Mouse (Mus musculus) liver, embryonic 15.5 days (tissue): ENCODE results near the gene Boc. TPM values are rescaled to one million over a fixed set of nuclear protein-coding genes. Genes with fewer than 3 reads are reported as not detected.

ENCODE experiments used
- ATAC-seq: fragments of 200-750 bp; cut with Nextera tagmentation; 2 replicates; pipeline ENCODE4 v1.8.0; 2017; ENCODE audit warnings: moderate number of reproducible peaks, mild to moderate bottlenecking, moderate library complexity; ENCODE audit not compliant: insufficient read depth
- H3K27ac ChIP-seq: fragments of 300-500 bp; sonication (generic); replicated peaks from 2 replicates; pipeline ENCODE4 v1.5.1; 2015; ENCODE audit warnings: mild to moderate bottlenecking, inconsistent platforms
- H3K27me3 ChIP-seq: fragments of 300-500 bp; sonication (generic); 2 replicates; pipeline ENCODE4 v1.6.1; 2015; ENCODE audit warnings: mild to moderate bottlenecking, inconsistent platforms
- H3K36me3 ChIP-seq: fragments of 300-500 bp; sonication (generic); replicated peaks from 2 replicates; pipeline ENCODE4 v1.6.1; 2015; ENCODE audit warnings: moderate library complexity, mild to moderate bottlenecking, inconsistent platforms
- H3K4me1 ChIP-seq: fragments of 300-500 bp; sonication (generic); replicated peaks from 2 replicates; pipeline ENCODE4 v1.6.1; 2015; ENCODE audit warnings: inconsistent platforms
- H3K4me2 ChIP-seq: fragments of 300-500 bp; sonication (generic); 2 replicates; pipeline ENCODE4 v1.6.1; 2015; ENCODE audit warnings: moderate library complexity, mild to moderate bottlenecking, inconsistent platforms
- H3K4me3 ChIP-seq: fragments of 300-500 bp; sonication (generic); replicated peaks from 2 replicates; pipeline ENCODE4 v1.5.1; 2015; ENCODE audit warnings: mild to moderate bottlenecking, inconsistent platforms
- H3K9ac ChIP-seq: fragments of 300-500 bp; sonication (generic); 2 replicates; pipeline ENCODE4 v1.6.1; 2015; ENCODE audit warnings: moderate library complexity, mild to moderate bottlenecking, inconsistent platforms
- H3K9me3 ChIP-seq: fragments of 300-500 bp; sonication (generic); replicated peaks from 2 replicates; pipeline ENCODE4 v1.6.1; 2016; ENCODE audit warnings: inconsistent platforms
- WGBS: fragments of 180-500 bp; shearing (Covaris S2); methylation state at CpG from one replicate; pipeline ENCODE4 v1.1.7; 2015; ENCODE audit warnings: mixed read lengths; ENCODE audit not compliant: insufficient replicate concordance; 5-methylcytosine and 5-hydroxymethylcytosine counted together
- polyA plus RNA-seq: library from polyadenylated mRNA; unstranded; fragments of >200 nt; fragmentation: Nextera tagmentation; extraction: Ambion mirVana; gene quantifications from 2 replicates; pipeline ENCODE4 v1.2.1, GENCODE M21; 2015

The Boc gene
- polyA plus RNA-seq, 1 experiment from 2014 or later: 0.59 TPM

DNA sequence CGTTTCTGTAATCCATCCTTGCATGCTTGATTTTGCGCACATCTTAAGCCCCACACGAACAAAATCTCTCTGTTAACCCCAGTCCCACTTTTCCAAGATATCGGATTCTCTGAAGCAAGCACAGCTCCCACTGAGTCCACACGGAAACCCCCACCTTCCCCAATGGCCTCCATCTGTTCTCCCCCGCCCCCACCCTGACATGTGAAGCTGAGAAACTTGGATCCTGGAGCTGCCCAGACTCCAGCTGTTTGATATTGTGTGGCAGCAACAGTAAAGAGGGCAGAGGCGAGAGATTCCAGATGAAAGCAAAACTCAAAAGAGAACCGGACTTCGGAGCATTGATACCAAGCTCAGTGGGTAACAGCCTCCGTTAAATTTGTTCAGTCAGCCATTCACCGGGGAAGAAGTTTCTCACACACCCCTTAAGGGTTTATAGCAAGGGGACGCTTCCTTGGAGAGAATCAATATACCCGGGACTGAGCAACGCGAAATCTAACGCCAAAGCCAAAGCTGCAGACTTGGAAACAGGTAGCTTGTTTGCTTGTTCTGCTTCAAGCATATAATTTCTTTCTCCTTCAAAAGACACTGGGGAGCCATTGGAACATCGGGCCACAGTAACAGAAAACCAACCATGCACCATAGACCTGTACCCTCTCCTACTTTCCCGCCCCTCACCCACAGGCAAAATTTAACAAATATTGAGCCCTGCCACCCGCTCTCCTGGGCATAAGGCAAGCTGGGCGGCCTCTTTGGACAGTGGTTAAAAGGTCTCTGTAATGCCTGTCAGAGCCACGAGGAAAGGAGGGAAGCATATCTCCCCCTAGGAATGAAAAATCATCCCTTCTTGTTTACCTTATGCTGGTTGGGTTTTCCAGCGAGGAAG lies 6.9 kb upstream of the Boc start:
- no peaks in the 10 kb centered on the region for H3K9me3 ChIP-seq
- H3K27me3 ChIP-seq: peaks cover 5% of the 10 kb centered on the region
- no peak overlapping the region for H3K4me3 ChIP-seq
- no peak for ATAC-seq
- H3K4me1 ChIP-seq: no peaks in the 10 kb centered on the region
- H3K36me3 ChIP-seq: no peaks in the 10 kb centered on the region
- H3K9ac ChIP-seq: no peak overlapping the region
- no peak overlapping the region for H3K4me2 ChIP-seq
- 50% methylated on average over 22 of the region's 22 CpGs for WGBS
- H3K27ac ChIP-seq: no peak overlapping the region

DNA sequence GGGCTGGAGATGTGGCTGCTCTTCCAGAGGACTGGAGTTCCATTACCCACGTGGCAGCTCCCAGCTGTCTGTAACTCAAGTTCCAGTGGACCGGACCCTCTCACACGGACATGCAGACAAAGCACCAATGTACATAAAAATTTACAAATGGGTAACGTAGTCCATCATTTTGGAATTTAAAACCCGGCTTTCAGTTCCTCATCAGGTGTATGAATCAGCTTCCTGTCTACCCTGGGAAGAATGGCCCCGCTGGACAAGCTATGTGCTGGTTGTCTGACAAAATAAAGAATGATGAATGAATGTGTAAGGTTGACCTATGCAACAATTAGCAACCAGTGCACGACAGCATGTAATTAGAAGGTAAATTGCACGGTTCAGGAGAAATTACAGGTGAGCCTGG lies 5.7 kb upstream of the Boc start:
- 53% methylated on average over 8 of the region's 8 CpGs for WGBS
- no peaks in the 10 kb centered on the region for H3K4me1 ChIP-seq
- no peak overlapping the region for H3K9ac ChIP-seq
- H3K9me3 ChIP-seq: no peaks in the 10 kb centered on the region
- H3K27me3 ChIP-seq: peaks cover 17% of the 10 kb centered on the region
- H3K4me3 ChIP-seq: no peak overlapping the region
- ATAC-seq: no peak
- no peak overlapping the region for H3K4me2 ChIP-seq
- H3K27ac ChIP-seq: no peak overlapping the region
- no peaks in the 10 kb centered on the region for H3K36me3 ChIP-seq

GRCm38 (mm10) chr16:44562061-44562460 lies 3.4 kb upstream of the Boc start:
- Histone ChIP-seq H3K27me3 (peaks cover 40% of the 10 kb centered on the region), H3K4me3 (no peak overlapping the region), H3K4me2 (no peak overlapping the region), H3K36me3 (no peaks in the 10 kb centered on the region), H3K9ac (no peak overlapping the region), H3K9me3 (no peaks in the 10 kb centered on the region), H3K4me1 (0 out of 2 replicates have a peak, but pooled peaks cover 3% of the 10 kb centered on the region), H3K27ac (no peak overlapping the region)
- WGBS: 35% methylated on average over 3 of the region's 3 CpGs
- ATAC-seq: no peak

DNA sequence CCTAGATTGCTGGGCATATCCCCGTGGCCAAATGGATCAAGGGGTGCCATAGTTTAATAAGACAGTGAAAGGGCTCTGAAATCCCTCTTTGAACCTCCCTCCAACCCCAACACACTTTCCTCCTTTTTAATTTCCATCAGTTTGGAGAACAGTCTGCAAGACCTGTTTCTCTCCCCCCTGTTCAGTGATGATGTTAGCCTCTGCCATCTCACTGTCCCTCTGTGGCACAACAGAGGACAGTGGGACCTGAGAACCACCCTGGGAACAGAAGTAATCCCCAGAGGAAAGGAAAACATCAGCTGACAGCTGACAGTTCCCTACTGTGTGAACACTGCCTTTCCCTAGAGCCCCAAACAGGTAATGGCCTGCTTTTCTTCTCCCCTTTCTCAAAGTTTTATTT lies 1.5 kb upstream of the Boc start:
- H3K4me1 ChIP-seq: 0 out of 2 replicates have a peak, but pooled peaks cover 3% of the 10 kb centered on the region
- no peak overlapping the region for H3K9ac ChIP-seq
- WGBS: 29% methylated on average over 1 of the region's 1 CpGs
- no peak for ATAC-seq
- H3K9me3 ChIP-seq: no peaks in the 10 kb centered on the region
- H3K4me3 ChIP-seq: no peak overlapping the region
- no peaks in the 10 kb centered on the region for H3K36me3 ChIP-seq
- no peak overlapping the region for H3K27ac ChIP-seq
- H3K27me3 ChIP-seq: peaks cover 56% of the 10 kb centered on the region
- H3K4me2 ChIP-seq: no peak overlapping the region

DNA sequence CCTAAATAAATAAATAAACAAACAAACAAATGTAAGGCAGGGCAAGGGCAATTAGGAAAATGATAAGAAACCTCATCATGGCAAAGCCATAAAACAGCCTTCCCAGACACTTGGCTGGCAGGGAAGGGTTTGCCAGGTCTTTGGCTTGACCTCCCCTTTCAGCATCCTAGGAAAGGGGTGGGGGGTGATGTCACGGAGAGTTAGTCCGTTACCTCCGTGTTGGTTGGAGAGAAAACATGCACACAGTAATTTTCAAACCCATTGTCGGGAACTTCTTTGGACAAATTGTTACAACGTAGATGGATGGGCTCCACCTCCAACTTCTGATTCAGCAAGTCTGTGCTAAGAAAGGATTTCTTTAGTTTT lies 616 bp upstream of the Boc start:
- H3K4me2 ChIP-seq: no peak overlapping the region
- no peak overlapping the region for H3K9ac ChIP-seq
- no peaks in the 10 kb centered on the region for H3K36me3 ChIP-seq
- no peaks in the 10 kb centered on the region for H3K9me3 ChIP-seq
- 0 out of 2 replicates have a peak, but pooled peaks cover 3% of the 10 kb centered on the region for H3K4me1 ChIP-seq
- no peak overlapping the region for H3K4me3 ChIP-seq
- peaks cover 56% of the 10 kb centered on the region for H3K27me3 ChIP-seq
- H3K27ac ChIP-seq: no peak overlapping the region
- ATAC-seq: no peak
- WGBS: 15% methylated on average over 5 of the region's 5 CpGs

GRCm38 (mm10) chr16:44557661-44558470 lies 831 bp downstream of the Boc start:
- no peaks in the 10 kb centered on the region for H3K36me3 ChIP-seq
- peak overlapping the region; percentile 50 for H3K4me3 ChIP-seq
- H3K9ac ChIP-seq: peak overlapping the region; percentile 6; the same call in 1 of the 2 replicates
- no peak for ATAC-seq
- H3K4me2 ChIP-seq: peak overlapping the region; percentile 72
- 0 out of 2 replicates have a peak, but pooled peaks cover 3% of the 10 kb centered on the region for H3K4me1 ChIP-seq
- no peak overlapping the region for H3K27ac ChIP-seq
- WGBS: 2% methylated on average over 47 of the region's 47 CpGs
- H3K27me3 ChIP-seq: peaks cover 56% of the 10 kb centered on the region
- H3K9me3 ChIP-seq: no peaks in the 10 kb centered on the region

DNA sequence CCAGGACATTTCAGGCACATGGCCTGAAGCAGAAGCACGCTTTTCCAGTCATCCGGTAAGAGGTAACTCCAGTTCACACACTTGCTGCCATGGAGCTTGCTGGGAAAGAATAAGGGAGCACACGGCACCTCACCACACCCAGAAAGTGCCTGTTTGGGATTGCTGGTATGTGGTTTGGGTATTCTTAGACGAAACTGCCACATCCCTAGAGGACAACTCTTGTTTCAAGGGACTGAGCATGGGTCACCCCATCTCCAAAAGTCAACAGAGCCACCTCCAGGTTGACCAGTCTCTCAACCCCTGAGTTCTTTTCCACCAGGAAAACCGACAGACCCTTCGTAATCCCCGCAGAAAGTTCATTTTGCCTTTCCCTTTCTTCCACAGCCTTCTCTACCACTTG lies 1.6 kb downstream of the Boc start:
- Histone ChIP-seq H3K4me2 (no peak overlapping the region), H3K9me3 (no peaks in the 10 kb centered on the region), H3K36me3 (no peaks in the 10 kb centered on the region), H3K9ac (no peak overlapping the region), H3K4me1 (0 out of 2 replicates have a peak, but pooled peaks cover 3% of the 10 kb centered on the region), H3K27ac (no peak overlapping the region), H3K4me3 (no peak overlapping the region), H3K27me3 (peaks cover 56% of the 10 kb centered on the region)
- WGBS: 60% methylated on average over 7 of the region's 7 CpGs
- ATAC-seq: no peak

DNA sequence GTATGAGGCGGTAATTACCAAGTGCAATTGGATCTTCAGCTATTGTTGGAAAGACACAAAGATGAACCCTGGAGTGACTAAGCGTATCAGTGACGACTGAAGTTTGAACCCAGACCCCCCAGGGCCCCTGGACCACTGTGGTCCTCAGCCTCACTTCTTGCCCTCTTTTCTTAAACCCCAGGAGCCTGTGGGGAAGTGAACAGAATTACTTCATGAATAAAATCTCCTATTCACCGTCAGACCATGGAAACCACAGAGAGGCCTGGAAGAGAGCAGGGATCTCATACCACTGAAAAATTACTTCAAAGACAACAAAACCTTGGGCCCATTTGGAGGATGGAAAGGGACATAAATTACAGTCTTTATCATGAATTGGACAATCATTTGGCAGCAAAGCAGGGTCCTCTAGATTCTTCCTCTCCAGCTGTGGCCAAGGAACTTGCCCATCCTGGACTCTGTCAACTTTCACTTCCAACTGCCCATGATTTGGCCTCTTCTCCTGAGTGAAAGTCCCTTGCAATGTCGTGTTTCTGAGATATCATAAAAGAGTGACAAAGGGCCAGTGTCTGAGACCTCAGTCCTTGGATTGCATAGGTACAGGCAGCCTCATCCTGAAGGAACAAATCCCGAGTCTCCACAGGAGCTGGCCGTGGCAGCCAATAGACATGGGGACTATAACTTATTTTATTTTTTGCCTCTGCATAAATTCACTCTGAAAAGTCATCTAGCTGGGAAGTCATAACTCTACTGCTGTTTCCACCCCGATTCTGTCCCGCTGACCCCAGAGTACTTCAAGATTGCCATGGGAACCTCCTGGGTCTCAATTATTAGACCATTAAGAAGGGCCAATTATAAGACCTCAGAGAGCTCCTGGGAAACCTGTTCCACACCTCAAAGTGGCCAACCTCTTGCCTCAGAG lies 2.6 kb downstream of the Boc start:
- H3K36me3 ChIP-seq: no peaks in the 10 kb centered on the region
- no peak overlapping the region for H3K4me2 ChIP-seq
- no peak overlapping the region for H3K9ac ChIP-seq
- peaks cover 56% of the 10 kb centered on the region for H3K27me3 ChIP-seq
- WGBS: 49% methylated on average over 9 of the region's 9 CpGs
- H3K27ac ChIP-seq: no peak overlapping the region
- no peaks in the 10 kb centered on the region for H3K9me3 ChIP-seq
- 0 out of 2 replicates have a peak, but pooled peaks cover 3% of the 10 kb centered on the region for H3K4me1 ChIP-seq
- no peak overlapping the region for H3K4me3 ChIP-seq
- ATAC-seq: no peak

- no peak for ATAC-seq
- no peak overlapping the region for H3K9ac ChIP-seq
- 62% methylated on average over 8 of the region's 8 CpGs for WGBS
Observed at GRCm38 (mm10) chr16:44553861-44554260, 4.8 kb downstream of the Boc start.

GRCm38 (mm10) chr16:44552726-44553125 lies 6.0 kb downstream of the Boc start:
- Histone ChIP-seq H3K9me3 (no peaks in the 10 kb centered on the region), H3K36me3 (no peaks in the 10 kb centered on the region), H3K9ac (no peak overlapping the region), H3K27me3 (peaks cover 22% of the 10 kb centered on the region), H3K4me1 (no peaks in the 10 kb centered on the region), H3K4me2 (no peak overlapping the region), H3K4me3 (no peak overlapping the region), H3K27ac (no peak overlapping the region)
- 62% methylated on average over 5 of the region's 5 CpGs for WGBS
- no peak for ATAC-seq

More at GRCm38 (mm10) chr16:44553861-44554260, 4.8 kb downstream of the Boc start:
- H3K4me3 ChIP-seq: no peak overlapping the region
- no peaks in the 10 kb centered on the region for H3K9me3 ChIP-seq
- H3K4me2 ChIP-seq: no peak overlapping the region
- H3K4me1 ChIP-seq: 0 out of 2 replicates have a peak, but pooled peaks cover 1% of the 10 kb centered on the region
- no peaks in the 10 kb centered on the region for H3K36me3 ChIP-seq
- no peak overlapping the region for H3K27ac ChIP-seq
- H3K27me3 ChIP-seq: peaks cover 34% of the 10 kb centered on the region
